Mouse (Mus musculus) forebrain, embryonic 13.5 days (tissue): Measurements from ENCODE around the gene Ttf1. TPM values are rescaled to one million over a fixed set of nuclear protein-coding genes. Genes with fewer than 3 reads are reported as not detected.
"Not testable (repeated sequence)": the region's sequence is repeated elsewhere in the genome, so short reads cannot be mapped to it uniquely, and the experiment has no call there.

Experiments used
- ATAC-seq: fragments of 200-750 bp; cut with Nextera tagmentation; 2 replicates; pipeline ENCODE4 v1.8.0; 2017
- H3K27ac ChIP-seq: fragments of 300-500 bp; sonication (generic); 2 replicates; pipeline ENCODE4 v1.5.1; 2015; ENCODE audit warnings: inconsistent platforms, mild to moderate bottlenecking, moderate library complexity
- H3K27me3 ChIP-seq: fragments of 300-500 bp; sonication (generic); 2 replicates; pipeline ENCODE4 v1.6.1; 2015; ENCODE audit warnings: mild to moderate bottlenecking, inconsistent platforms
- H3K36me3 ChIP-seq: fragments of 300-500 bp; sonication (generic); 2 replicates; pipeline ENCODE4 v1.6.1; 2015; ENCODE audit warnings: mild to moderate bottlenecking, inconsistent platforms; ENCODE audit not compliant: poor library complexity, severe bottlenecking
- H3K4me1 ChIP-seq: fragments of 300-500 bp; sonication (generic); 2 replicates; pipeline ENCODE4 v1.6.1; 2015; ENCODE audit warnings: inconsistent platforms
- H3K4me2 ChIP-seq: fragments of 300-500 bp; sonication (generic); 2 replicates; pipeline ENCODE4 v1.6.1; 2015; ENCODE audit warnings: inconsistent platforms, mild to moderate bottlenecking, moderate library complexity
- H3K4me3 ChIP-seq: fragments of 300-500 bp; sonication (generic); 2 replicates; pipeline ENCODE4 v1.5.1; 2015; ENCODE audit warnings: mild to moderate bottlenecking, inconsistent platforms
- H3K9ac ChIP-seq: fragments of 300-500 bp; sonication (generic); 2 replicates; pipeline ENCODE4 v1.6.1; 2015; ENCODE audit warnings: mild to moderate bottlenecking, inconsistent platforms
- H3K9me3 ChIP-seq: fragments of 300-500 bp; sonication (generic); replicated peaks from 2 replicates; pipeline ENCODE4 v1.6.1; 2016; ENCODE audit warnings: inconsistent platforms
- WGBS: fragments of 180-500 bp; shearing (Covaris S2); methylation state at CpG from one replicate; pipeline ENCODE4 v1.1.7; 2015; 5-methylcytosine and 5-hydroxymethylcytosine counted together
- polyA plus RNA-seq: library from polyadenylated mRNA; unstranded; fragments of >200 nt; fragmentation: Nextera tagmentation; extraction: Ambion mirVana; gene quantifications from 2 replicates; pipeline ENCODE4 v1.2.1, GENCODE M21; 2015

The Ttf1 gene
- polyA plus RNA-seq, 1 experiment from 2014 or later: 11.1 TPM

DNA sequence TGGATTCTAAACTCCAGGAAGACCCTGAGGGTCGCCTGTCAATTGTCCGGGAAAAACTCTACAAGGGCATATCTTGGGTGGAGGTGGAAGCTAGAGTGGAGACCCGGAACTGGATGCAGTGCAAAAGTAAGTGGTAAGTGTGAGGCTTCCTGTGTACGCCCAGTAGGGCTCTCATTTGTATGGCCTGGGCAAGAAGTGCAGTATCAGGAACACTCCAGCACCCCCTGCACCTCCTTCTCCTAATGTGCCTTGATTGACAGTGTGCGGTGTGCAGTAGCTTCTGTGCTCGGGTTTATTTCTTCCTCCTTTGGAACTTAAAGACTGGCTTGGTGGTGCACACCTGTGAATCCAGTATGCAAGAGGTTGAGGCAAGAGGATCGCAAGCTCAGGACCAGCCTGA lies 14.6 kb downstream of the Ttf1 start:
- Histone ChIP-seq H3K9me3 (no peaks in the 10 kb centered on the region), H3K4me1 (no peaks in the 10 kb centered on the region), H3K4me3 (no peak overlapping the region), H3K4me2 (no peak overlapping the region), H3K27me3 (no peaks in the 10 kb centered on the region), H3K36me3 (peaks cover 91% of the 10 kb centered on the region), H3K27ac (no peak overlapping the region), H3K9ac (no peak overlapping the region)
- no peak for ATAC-seq
- WGBS: 94% methylated on average over 7 of the region's 7 CpGs

DNA sequence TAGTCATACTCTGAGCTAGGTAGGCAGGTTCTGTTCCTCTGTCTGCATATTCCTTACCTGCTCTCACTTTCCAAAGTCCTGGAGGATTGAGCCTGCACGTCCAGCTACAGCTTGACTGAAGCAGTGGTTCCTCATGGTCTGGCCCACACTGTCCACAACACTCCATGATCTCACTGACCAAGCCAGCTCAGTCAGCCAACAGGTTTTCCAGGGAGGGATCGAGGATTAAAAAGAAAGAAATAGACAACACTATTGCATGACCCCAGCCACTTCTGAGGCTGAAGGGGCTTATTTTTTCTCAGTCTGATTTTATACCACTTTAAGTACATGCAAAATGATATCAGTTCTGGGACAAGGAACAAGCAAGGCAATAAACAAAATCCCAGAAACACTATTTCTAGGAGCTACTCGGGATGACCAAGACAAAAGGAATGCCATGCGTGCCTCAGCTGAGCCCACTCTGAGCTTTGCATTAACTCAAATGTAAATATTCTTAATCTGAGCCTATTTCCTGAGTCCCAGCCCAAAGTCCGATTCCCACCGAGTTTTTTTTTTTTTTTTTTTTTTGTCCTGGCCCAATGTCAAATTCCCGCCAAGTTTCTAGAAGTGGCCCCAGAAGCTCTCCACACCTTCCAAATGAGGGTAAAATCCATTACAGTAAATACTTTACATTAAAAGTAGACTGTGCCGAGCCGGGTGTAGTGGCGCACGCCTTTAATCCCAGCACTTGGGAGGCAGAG lies 15.4 kb downstream of the Ttf1 start:
- no peak overlapping the region for H3K9ac ChIP-seq
- no peaks in the 10 kb centered on the region for H3K4me1 ChIP-seq
- no peak overlapping the region for H3K4me2 ChIP-seq
- H3K27me3 ChIP-seq: no peaks in the 10 kb centered on the region
- 95% methylated on average over 11 of the region's 11 CpGs for WGBS
- H3K9me3 ChIP-seq: no peaks in the 10 kb centered on the region
- no peak overlapping the region for H3K4me3 ChIP-seq
- H3K27ac ChIP-seq: no peak overlapping the region
- peaks cover 91% of the 10 kb centered on the region for H3K36me3 ChIP-seq
- no peak for ATAC-seq

DNA sequence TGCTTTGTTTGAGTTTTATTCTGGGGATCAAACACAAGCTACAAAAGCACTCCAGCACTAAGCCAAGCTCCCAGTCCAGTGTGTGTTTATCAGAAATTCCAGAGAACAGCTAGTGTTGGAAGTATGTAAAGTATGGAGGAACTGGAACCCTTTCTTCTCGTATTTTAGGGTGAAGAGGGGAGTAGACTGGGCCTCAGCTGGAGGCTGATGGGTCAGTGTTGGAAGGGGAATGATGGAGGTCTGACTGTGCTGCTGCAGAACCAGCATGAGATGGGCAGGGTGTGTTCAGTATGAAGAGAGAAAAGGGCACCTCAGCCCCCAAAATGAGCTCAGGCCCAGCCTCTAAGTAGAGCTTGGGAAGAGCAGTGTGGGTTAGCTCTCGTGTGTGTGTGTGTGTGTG lies 16.2 kb downstream of the Ttf1 start:
- H3K27me3 ChIP-seq: no peaks in the 10 kb centered on the region
- no peak overlapping the region for H3K4me3 ChIP-seq
- no peak overlapping the region for H3K27ac ChIP-seq
- WGBS: 79% methylated on average over 2 of the region's 2 CpGs
- no peak for ATAC-seq
- H3K9me3 ChIP-seq: no peaks in the 10 kb centered on the region
- H3K4me2 ChIP-seq: no peak overlapping the region
- H3K36me3 ChIP-seq: peaks cover 91% of the 10 kb centered on the region
- no peaks in the 10 kb centered on the region for H3K4me1 ChIP-seq
- H3K9ac ChIP-seq: no peak overlapping the region

DNA sequence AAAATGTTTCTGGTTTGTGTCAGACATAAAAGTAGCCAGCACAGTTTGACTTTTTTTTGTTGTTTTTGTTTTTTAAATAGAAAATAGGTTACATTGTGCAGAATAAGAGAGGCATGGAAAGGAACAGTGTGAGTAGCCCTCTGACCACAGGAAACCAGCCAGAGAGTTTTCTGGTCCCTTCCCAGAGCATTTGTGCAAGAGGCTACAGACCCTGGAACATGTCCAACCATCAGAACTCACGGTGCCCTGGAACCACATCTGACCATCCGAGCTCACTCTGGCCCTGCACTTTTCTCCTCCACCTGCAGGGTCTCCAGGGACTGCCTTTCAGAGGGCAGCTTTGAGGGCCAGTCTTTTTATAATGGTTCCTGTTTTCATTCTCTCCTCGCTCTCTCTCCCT lies 21.9 kb downstream of the Ttf1 start:
- Histone ChIP-seq H3K4me1 (no peaks in the 10 kb centered on the region), H3K4me3 (no peak overlapping the region), H3K9ac (no peak overlapping the region), H3K36me3 (peaks cover 90% of the 10 kb centered on the region), H3K4me2 (no peak overlapping the region), H3K27ac (no peak overlapping the region), H3K9me3 (no peaks in the 10 kb centered on the region), H3K27me3 (no peaks in the 10 kb centered on the region)
- ATAC-seq: no peak
- WGBS: 70% methylated on average over 3 of the region's 3 CpGs

DNA sequence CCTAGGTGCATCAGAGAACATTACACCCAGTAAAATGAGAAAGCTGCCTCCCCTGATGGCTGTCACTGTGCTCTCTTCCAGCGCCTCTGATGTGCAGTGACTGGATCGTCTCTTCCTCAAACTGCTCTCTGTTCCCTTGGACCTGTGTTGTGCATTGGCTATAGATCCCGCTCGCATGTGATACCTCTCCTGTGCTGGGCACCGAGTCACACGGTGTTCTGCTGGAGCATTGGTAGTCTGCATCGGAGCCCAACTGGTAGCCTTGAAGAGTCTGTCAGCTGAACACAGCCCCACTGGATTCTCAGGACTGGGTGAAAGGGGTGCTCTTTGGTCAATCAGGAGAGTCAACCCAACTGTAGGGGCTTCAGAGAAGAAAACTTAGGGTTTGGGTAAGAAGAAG lies 26.0 kb downstream of the Ttf1 start:
- Histone ChIP-seq H3K4me2 (no peak overlapping the region), H3K4me1 (no peaks in the 10 kb centered on the region), H3K9me3 (no peaks in the 10 kb centered on the region), H3K27me3 (no peaks in the 10 kb centered on the region), H3K4me3 (no peak overlapping the region), H3K27ac (no peak overlapping the region), H3K36me3 (peaks cover 61% of the 10 kb centered on the region), H3K9ac (no peak overlapping the region)
- no peak for ATAC-seq
- 96% methylated on average over 7 of the region's 7 CpGs for WGBS

DNA sequence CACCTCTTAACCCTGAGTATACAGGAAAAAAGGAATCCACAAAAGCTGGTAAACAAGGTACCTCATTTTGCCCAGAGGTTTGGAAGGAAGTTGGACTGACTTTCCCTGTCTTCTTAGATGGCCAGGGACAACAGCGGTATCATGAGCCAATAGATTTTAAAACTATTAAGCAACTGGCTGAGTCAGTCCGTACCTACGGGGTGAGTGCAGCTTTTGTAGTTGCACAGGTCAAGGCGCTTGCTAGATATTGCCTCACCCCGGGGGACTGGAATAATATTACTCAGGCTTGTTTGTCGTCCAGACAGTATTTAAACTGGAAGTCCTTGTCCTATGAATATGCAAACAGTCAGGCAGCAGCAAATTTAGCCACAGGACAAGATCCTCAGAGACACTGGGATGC lies 29.2 kb downstream of the Ttf1 start:
- H3K36me3 ChIP-seq: peaks cover 30% of the 10 kb centered on the region
- not testable (repeated sequence) for H3K9me3 ChIP-seq, H3K27ac ChIP-seq, H3K27me3 ChIP-seq, ATAC-seq, H3K4me3 ChIP-seq, H3K9ac ChIP-seq, H3K4me2 ChIP-seq, H3K4me1 ChIP-seq
- 87% methylated on average over 6 of the region's 6 CpGs for WGBS

DNA sequence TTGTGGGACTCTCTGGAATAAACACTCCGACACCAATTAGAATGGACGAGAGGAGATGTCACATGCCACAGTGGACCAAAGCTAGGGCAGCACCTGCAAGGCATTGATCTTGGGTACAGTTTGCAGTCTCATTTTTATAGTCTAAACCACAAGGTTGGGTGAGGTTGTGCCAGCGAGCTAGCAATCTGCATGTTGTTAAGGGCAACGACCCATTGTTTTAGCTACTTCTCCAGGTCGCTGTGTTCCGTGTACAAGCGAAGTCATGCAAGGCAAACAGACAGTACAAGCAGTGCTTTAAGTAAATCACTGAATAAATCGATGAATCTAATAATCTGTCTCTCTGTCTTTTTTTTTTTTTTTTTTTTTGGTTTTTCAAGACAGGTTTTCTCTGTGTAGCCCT lies 35.6 kb downstream of the Ttf1 start:
- 89% methylated on average over 8 of the region's 8 CpGs for WGBS
- Histone ChIP-seq H3K9ac (no peak overlapping the region), H3K27me3 (no peaks in the 10 kb centered on the region), H3K4me3 (no peak overlapping the region), H3K36me3 (no peaks in the 10 kb centered on the region), H3K4me1 (no peaks in the 10 kb centered on the region), H3K27ac (no peak overlapping the region), H3K9me3 (no peaks in the 10 kb centered on the region), H3K4me2 (no peak overlapping the region)
- no peak for ATAC-seq

DNA sequence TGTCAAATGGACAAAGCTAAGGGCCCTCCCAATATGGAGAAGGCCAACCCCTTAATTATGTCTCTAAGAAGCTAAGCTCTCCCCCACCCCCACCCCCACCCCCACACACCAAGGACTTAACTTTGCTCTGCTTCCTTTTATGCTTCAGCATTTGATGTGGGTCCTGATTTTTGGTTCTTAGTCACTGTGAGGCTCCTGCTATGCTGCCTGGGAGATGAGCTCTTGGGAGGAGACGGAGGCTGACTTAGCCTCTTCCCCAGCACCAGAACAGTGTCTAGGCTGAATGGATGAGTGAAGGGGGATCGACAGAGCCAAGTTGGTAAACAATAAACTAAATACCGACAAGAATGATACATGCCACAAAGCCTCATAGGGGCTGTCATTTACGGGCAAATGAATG lies 36.7 kb downstream of the Ttf1 start:
- WGBS: 43% methylated on average over 4 of the region's 4 CpGs
- Histone ChIP-seq H3K4me1 (no peaks in the 10 kb centered on the region), H3K27me3 (no peaks in the 10 kb centered on the region), H3K9me3 (no peaks in the 10 kb centered on the region), H3K4me2 (no peak overlapping the region), H3K9ac (no peak overlapping the region), H3K27ac (no peak overlapping the region), H3K4me3 (no peak overlapping the region), H3K36me3 (no peaks in the 10 kb centered on the region)
- no peak for ATAC-seq

DNA sequence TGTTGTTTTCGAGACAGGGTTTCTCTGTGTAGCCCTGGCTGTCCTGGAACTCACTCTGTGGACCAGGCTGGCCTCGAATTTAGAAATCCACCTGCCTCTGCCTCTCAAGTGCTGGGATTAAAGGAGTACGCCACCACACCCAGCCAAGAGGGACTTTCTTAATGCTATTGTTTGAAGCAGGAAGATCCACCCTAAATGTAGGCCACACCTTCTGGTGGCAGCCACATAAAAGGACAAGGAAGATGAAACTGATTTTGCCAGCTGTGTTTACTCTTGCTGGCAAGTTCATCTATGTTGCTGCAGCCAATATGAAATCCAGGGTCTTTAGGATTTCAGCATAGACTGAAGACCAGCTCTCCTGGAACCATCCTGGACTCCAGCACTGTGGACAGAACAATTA lies 37.4 kb downstream of the Ttf1 start:
- H3K4me3 ChIP-seq: no peak overlapping the region
- H3K27me3 ChIP-seq: no peaks in the 10 kb centered on the region
- ATAC-seq: no peak
- no peak overlapping the region for H3K27ac ChIP-seq
- no peak overlapping the region for H3K4me2 ChIP-seq
- H3K9ac ChIP-seq: no peak overlapping the region
- H3K4me1 ChIP-seq: no peaks in the 10 kb centered on the region
- no peaks in the 10 kb centered on the region for H3K36me3 ChIP-seq
- no peaks in the 10 kb centered on the region for H3K9me3 ChIP-seq
- 88% methylated on average over 3 of the region's 3 CpGs for WGBS

DNA sequence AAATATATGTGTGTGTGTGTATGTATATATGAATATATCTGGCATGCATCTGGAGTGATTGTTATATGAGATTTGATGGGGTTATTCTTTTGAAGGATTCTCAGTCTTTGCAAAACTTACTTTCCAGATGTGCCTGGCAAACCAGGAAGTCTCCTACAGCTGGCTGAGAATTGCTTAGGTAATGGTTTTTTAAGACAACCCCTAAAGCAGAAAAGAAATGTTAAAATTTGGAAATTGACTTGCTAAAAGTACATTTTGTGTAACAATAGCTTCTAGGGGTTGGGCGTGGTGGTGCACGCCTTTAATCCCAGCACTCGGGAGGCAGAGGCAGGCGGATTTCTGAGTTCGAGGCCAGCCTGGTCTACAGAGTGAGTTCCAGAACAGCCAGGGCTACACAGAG lies 37.9 kb downstream of the Ttf1 start:
- H3K4me2 ChIP-seq, H3K4me3 ChIP-seq, H3K36me3 ChIP-seq, H3K9ac ChIP-seq, ATAC-seq, H3K4me1 ChIP-seq, H3K27ac ChIP-seq, H3K9me3 ChIP-seq, H3K27me3 ChIP-seq: not testable (repeated sequence)
- 99% methylated on average over 5 of the region's 5 CpGs for WGBS

DNA sequence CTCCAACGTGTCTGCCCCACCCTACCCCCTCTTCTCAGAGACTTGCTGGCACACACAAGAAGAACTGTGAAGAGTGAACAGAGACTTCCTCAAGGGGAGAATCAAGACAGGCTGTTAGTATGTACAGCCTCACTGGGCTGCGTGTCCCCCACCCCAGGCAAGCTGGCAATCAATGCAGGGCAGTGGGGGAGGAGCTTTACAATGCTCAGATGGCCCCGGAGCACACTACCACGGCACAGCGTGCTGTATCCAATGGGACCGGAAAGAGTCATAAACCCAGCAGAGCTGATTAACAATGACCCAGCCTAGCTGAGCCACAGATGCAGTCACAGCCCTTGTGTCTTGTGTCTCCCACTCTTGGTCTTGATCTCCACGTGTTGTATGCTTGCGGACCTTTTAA lies 38.7 kb downstream of the Ttf1 start:
- H3K9me3 ChIP-seq: no peaks in the 10 kb centered on the region
- WGBS: 81% methylated on average over 8 of the region's 8 CpGs
- H3K27me3 ChIP-seq: no peaks in the 10 kb centered on the region
- H3K4me3 ChIP-seq: no peak overlapping the region
- H3K9ac ChIP-seq: no peak overlapping the region
- no peaks in the 10 kb centered on the region for H3K4me1 ChIP-seq
- H3K4me2 ChIP-seq: no peak overlapping the region
- H3K27ac ChIP-seq: no peak overlapping the region
- no peaks in the 10 kb centered on the region for H3K36me3 ChIP-seq
- no peak for ATAC-seq

DNA sequence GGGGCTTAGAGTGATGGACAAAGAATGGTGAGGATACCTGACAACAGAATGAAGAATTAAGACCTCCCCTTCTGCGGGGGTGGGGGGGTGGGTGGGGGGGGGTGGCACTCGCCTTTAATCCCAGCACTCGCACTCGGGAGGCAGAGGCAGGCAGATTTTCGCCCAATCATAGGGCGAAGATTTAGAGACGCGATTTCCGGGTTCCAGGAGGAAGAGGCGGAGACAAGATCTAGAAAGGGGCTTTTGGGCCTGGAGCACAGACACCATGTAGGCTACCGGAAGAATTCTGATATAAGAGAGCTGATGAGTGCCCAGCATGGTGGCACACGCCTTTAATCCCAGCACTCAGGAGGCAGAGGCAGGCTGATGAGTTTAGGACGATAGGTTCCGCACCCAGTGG lies 39.6 kb downstream of the Ttf1 start:
- no peak overlapping the region for H3K27ac ChIP-seq
- H3K9ac ChIP-seq: no peak overlapping the region
- H3K4me3 ChIP-seq: no peak overlapping the region
- ATAC-seq: no peak
- no peaks in the 10 kb centered on the region for H3K36me3 ChIP-seq
- 87% methylated on average over 14 of the region's 14 CpGs for WGBS
- H3K9me3 ChIP-seq: no peaks in the 10 kb centered on the region
- H3K4me2 ChIP-seq: no peak overlapping the region
- no peaks in the 10 kb centered on the region for H3K27me3 ChIP-seq
- no peaks in the 10 kb centered on the region for H3K4me1 ChIP-seq

DNA sequence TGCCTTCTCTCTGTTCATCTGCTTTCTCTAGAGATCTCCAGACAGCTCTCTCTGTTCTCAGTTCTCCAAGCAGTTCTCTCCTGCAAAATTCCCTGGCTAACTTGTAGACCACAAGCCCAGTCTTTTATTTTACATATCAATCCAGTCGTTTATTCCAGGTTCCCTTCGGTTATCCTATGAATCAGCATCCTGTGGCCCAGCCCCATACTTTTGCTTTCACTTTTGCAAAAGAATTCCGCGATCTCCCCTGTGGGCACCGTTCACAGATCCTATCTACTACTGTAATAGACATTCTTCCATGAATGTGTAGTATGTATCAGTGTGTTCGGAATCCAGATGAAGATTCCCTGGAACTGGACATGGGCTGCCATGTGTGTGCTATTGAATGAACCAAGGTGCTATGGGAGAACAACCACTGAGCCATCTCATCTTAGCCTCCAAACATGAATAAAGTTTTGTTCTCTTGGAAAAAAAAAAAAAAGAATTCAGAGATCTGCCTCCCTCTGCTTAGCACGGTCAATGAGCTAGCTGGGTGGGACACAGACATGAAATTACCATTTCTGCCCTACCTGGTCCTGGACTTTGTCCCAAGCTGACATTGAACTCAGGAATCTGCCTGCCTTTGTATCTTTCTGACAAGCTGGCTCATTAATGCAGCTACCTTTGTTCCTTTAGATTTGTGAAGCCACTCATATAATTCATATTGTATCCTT lies 40.9 kb downstream of the Ttf1 start:
- Histone ChIP-seq H3K4me3 (no peak overlapping the region), H3K4me1 (no peaks in the 10 kb centered on the region), H3K27me3 (no peaks in the 10 kb centered on the region), H3K36me3 (no peaks in the 10 kb centered on the region), H3K4me2 (no peak overlapping the region), H3K9me3 (no peaks in the 10 kb centered on the region), H3K9ac (no peak overlapping the region), H3K27ac (no peak overlapping the region)
- WGBS: 79% methylated on average over 7 of the region's 7 CpGs
- ATAC-seq: no peak
